Mouse (Mus musculus) midbrain, embryonic 11.5 days (tissue): ENCODE measurements around the gene Fam107b. TPM values are rescaled to one million over a fixed set of nuclear protein-coding genes. Genes with fewer than 3 reads are reported as not detected.

ENCODE experiments used
- ATAC-seq: fragments of 200-750 bp; cut with Nextera tagmentation; 2 replicates; pipeline ENCODE4 v1.8.0; 2017; ENCODE audit warnings: moderate TSS enrichment, moderate library complexity; ENCODE audit not compliant: low FRiP score
- DNase-seq: peaks from one replicate; pipeline ENCODE4 v3.0.0; 2015; ENCODE audit warnings: low spot score; ENCODE audit errors: missing footprints
- H3K27ac ChIP-seq: fragments of 300-500 bp; sonication (generic); 2 replicates; pipeline ENCODE4 v1.5.1; 2014; ENCODE audit warnings: low read depth, low read length
- H3K27me3 ChIP-seq: fragments of 300-500 bp; sonication (generic); 2 replicates; pipeline ENCODE4 v1.6.1; 2014; ENCODE audit warnings: mild to moderate bottlenecking, low read length, moderate library complexity, mixed read lengths; ENCODE audit not compliant: control insufficient read depth, insufficient read depth
- H3K36me3 ChIP-seq: fragments of 300-500 bp; sonication (generic); 2 replicates; pipeline ENCODE4 v1.6.1; 2014; ENCODE audit warnings: mild to moderate bottlenecking, low read length, moderate library complexity, mixed read lengths; ENCODE audit not compliant: control insufficient read depth, insufficient read depth
- H3K4me1 ChIP-seq: fragments of 300-500 bp; sonication (generic); 2 replicates; pipeline ENCODE4 v1.6.1; 2014; ENCODE audit warnings: low read length; ENCODE audit not compliant: control insufficient read depth, insufficient read depth
- H3K4me2 ChIP-seq: fragments of 300-500 bp; sonication (generic); 2 replicates; pipeline ENCODE4 v1.6.1; 2014; ENCODE audit warnings: mild to moderate bottlenecking, moderate library complexity
- H3K4me3 ChIP-seq: fragments of 300-500 bp; sonication (generic); 2 replicates; pipeline ENCODE4 v1.5.1; 2014; ENCODE audit warnings: low read depth, low read length
- H3K9ac ChIP-seq: fragments of 300-500 bp; sonication (generic); 2 replicates; pipeline ENCODE4 v1.6.1; 2014; ENCODE audit warnings: low read length
- H3K9me3 ChIP-seq: fragments of 300-500 bp; sonication (generic); 2 replicates; pipeline ENCODE4 v1.6.1; 2016; ENCODE audit warnings: low read length; ENCODE audit not compliant: control insufficient read depth
- WGBS: fragments of 180-500 bp; shearing (Covaris S2); extraction: QIAGEN DNeasy Blood & Tissue Kit; methylation state at CpG from one replicate; pipeline ENCODE4 v1.1.7; 2014; 5-methylcytosine and 5-hydroxymethylcytosine counted together
- polyA plus RNA-seq: library from polyadenylated mRNA; unstranded; fragments of >200 nt; fragmentation: Nextera tagmentation; extraction: Ambion mirVana; gene quantifications from 2 replicates; pipeline ENCODE4 v1.2.1, GENCODE M21; 2014

Gene Fam107b
- 60.4 and 65.7 TPM in 2 replicates for polyA plus RNA-seq

DNA sequence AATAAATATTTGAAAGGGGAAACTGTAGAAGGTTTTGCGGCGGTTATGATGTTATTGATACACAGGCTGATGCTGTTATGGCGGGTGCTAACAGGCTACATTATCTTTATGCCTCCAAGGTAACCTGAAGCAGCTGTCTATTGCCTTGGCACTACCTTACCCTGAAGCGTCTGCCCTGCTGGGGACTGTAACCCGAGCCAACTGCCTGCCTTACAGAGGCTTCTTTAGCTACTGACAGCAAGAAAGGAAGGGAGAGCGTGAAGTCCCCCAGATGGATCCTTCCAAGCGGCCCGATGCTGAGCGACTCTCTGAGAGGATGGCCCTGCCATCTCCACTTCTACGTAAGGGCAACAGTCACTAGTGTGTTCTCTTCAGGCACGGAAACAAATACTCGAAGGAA is at the start of gene Fam107b:
Fam107b (plus strand) TSS at position 303 of the 400 bp plus-strand sequence.
- no peaks in the 10 kb centered on the region for H3K4me1 ChIP-seq
- no peak within 1 kb of the TSS for H3K27ac ChIP-seq
- no peaks in the 10 kb centered on the region for H3K9me3 ChIP-seq
- ATAC-seq = no peak
- 75% methylated on average over 12 of the region's 12 CpGs for WGBS
- no peak within 1 kb of the TSS for H3K4me2 ChIP-seq
- no peaks in the 10 kb centered on the region for H3K27me3 ChIP-seq
- H3K4me3 ChIP-seq = no peak within 1 kb of the TSS
- H3K9ac ChIP-seq = no peak within 1 kb of the TSS
- no peaks in the 10 kb centered on the region for H3K36me3 ChIP-seq
- no peak for DNase-seq

DNA sequence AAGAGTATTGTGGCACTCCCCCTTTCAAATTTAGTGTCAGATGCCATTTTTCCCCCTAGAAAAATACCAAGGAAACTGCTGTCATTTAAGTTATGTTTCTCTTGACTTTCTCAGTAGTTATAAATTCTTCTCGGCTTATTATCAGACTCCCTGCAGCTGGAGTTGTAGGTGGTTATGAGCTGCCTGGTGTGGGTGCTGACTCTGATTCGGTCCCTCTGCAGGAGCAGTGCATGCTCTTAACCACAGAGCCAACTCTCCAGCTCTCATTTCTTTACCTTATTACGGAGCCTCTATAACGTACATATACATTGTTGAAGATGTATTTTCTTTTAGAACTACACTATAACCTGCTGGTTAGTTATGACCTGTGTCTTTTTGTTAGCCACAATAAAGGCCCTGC is 47.7 kb upstream of the Fam107b start:
- ATAC-seq (no peak), DNase-seq (peak; percentile 41)
- Histone ChIP-seq H3K9ac (no peak overlapping the region), H3K27me3 (no peaks in the 10 kb centered on the region), H3K36me3 (no peaks in the 10 kb centered on the region), H3K9me3 (no peaks in the 10 kb centered on the region), H3K4me2 (no peak overlapping the region), H3K4me3 (no peak overlapping the region), H3K4me1 (no peaks in the 10 kb centered on the region), H3K27ac (no peak overlapping the region)
- WGBS = 77% methylated on average over 4 of the region's 4 CpGs

DNA sequence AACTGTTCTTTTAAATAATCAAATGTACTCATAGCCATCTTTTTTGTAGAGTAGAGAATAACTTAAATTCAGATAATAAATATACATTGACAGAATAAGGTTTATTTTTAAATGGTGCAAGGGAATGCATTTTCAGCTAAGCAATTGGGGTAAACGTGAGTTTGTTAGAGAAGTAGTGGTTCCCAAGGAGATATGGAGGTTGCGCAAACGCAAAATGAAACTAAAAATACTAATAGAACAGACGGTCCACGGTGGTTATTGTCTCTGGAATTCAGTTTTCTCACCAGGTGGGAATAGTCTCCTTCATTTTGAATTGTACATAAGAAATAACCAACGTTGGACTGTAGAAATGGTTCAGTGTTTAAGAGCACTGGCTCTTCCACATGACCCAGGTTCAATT is 44.0 kb upstream of the Fam107b start:
- no peak overlapping the region for H3K4me3 ChIP-seq
- no peaks in the 10 kb centered on the region for H3K4me1 ChIP-seq
- H3K9me3 ChIP-seq = no peaks in the 10 kb centered on the region
- H3K9ac ChIP-seq = no peak overlapping the region
- H3K36me3 ChIP-seq = no peaks in the 10 kb centered on the region
- H3K27ac ChIP-seq = no peak overlapping the region
- ATAC-seq (no peak), DNase-seq (no peak)
- WGBS = 85% methylated on average over 6 of the region's 6 CpGs
- no peak overlapping the region for H3K4me2 ChIP-seq
- no peaks in the 10 kb centered on the region for H3K27me3 ChIP-seq

DNA sequence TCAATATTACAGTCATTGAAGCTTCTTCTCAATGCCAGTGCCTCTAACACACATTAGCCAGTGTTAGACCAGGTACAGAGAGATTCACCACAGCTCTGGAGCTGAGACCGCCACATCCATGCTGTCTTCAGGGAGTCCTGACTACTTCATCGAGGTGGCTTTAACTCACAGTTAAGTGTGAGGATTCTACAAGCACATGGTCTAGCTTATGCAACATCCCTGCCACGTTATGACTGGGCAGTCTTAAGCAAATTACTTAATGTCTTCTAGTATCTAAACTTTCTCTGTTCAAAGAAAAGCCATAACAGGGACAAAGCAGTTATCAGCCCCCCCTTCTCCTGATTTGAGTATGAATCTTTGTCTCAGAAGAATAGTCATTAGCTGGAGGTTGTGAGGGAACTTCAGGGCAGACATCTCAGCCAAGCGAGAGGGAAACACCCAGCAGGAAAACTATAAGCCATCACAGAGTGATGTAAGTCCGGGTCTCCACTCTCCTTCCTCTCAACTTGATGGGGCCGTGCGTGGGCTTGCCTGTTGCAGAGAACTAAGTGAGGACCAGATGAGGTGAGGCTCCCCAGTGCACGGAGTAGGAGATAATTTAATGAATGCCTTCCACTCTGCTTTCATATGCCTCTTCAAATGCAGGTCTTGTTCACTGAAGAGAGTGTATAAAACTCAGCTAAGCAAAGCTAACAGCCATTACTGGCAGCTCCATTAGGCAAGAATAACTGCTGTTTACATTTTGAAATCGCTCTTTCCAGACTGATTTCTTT is 28.8 kb upstream of the Fam107b start:
- Histone ChIP-seq H3K4me1 (no peaks in the 10 kb centered on the region), H3K4me2 (no peak overlapping the region), H3K36me3 (no peaks in the 10 kb centered on the region), H3K9me3 (no peaks in the 10 kb centered on the region), H3K9ac (no peak overlapping the region), H3K27ac (no peak overlapping the region), H3K27me3 (no peaks in the 10 kb centered on the region), H3K4me3 (no peak overlapping the region)
- ATAC-seq (no peak), DNase-seq (peak; percentile 62)
- WGBS = 77% methylated on average over 9 of the region's 9 CpGs

DNA sequence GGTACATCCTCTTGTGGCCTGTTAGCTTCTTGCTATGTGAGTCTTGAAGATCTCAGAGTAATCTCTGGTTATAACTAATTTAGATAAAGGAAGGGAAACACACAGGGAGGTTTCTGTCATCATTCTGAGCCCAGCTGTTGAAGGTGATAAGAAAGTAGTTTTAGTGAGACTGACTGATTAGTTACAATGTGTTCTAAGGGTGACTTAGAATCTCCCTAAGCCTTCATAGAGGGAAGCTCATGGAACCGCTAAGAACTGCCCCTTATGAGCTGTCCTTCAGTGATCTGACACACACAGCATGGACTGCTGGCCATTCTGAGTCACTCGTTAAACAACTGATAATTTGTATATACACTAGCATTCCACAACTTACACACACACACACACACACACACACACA is 24.2 kb upstream of the Fam107b start:
- H3K27ac ChIP-seq = no peak overlapping the region
- no peaks in the 10 kb centered on the region for H3K4me1 ChIP-seq
- H3K4me2 ChIP-seq = no peak overlapping the region
- H3K9me3 ChIP-seq = no peaks in the 10 kb centered on the region
- no peak overlapping the region for H3K4me3 ChIP-seq
- DNase-seq = no peak
- H3K36me3 ChIP-seq = no peaks in the 10 kb centered on the region
- H3K9ac ChIP-seq = no peak overlapping the region
- no peak for ATAC-seq
- H3K27me3 ChIP-seq = no peaks in the 10 kb centered on the region
- WGBS = 82% methylated on average over 2 of the region's 2 CpGs

DNA sequence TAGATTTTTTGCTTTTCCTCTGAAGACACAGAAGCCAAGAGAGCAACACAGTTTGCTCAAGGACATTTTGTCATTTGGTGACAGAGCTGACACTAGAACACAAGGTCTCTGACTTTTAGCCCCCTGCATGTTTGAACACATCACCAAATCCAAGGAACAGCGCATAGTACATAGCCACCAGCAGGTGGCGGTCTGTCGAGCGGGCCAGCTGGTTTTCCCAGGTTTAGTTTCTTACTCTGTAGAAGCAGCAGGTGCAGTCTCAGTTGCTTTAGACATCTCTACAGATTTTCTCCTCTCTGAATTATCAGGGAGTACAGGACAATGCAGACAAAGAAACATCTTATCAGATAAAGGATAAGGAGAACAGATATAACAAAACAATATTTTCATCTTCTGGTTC is 23.7 kb upstream of the Fam107b start:
- Histone ChIP-seq H3K9ac (no peak overlapping the region), H3K9me3 (no peaks in the 10 kb centered on the region), H3K36me3 (no peaks in the 10 kb centered on the region), H3K4me3 (no peak overlapping the region), H3K4me2 (no peak overlapping the region), H3K4me1 (no peaks in the 10 kb centered on the region), H3K27ac (no peak overlapping the region), H3K27me3 (no peaks in the 10 kb centered on the region)
- no peak for ATAC-seq
- WGBS = 2% methylated on average over 4 of the region's 4 CpGs
- DNase-seq = peak; percentile 90

DNA sequence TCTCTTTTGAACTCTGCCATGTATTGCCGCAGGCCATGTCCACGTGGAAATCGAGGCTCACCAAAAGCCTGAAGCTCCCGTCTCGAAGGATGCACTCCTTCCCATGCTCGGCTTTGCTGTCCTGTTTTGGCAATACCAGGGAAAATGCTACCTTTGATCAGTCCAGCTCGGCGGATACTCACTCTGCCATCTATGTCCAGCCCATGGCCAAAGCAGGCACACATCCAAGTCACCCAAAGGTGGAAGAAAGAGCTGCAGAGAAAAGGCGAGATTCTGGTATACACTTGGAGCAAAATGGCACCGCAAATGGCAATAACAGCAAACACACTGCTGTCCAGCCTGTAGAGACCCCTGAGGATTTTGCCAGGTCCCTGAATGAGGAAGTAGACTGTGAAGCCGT is 318 bp downstream of the Fam107b start:
- Histone ChIP-seq H3K4me2 (no peak overlapping the region), H3K4me1 (no peaks in the 10 kb centered on the region), H3K36me3 (no peaks in the 10 kb centered on the region), H3K9me3 (no peaks in the 10 kb centered on the region), H3K27me3 (no peaks in the 10 kb centered on the region), H3K4me3 (no peak overlapping the region), H3K9ac (no peak overlapping the region), H3K27ac (no peak overlapping the region)
- DNase-seq = no peak
- 92% methylated on average over 11 of the region's 11 CpGs for WGBS
- ATAC-seq = no peak

DNA sequence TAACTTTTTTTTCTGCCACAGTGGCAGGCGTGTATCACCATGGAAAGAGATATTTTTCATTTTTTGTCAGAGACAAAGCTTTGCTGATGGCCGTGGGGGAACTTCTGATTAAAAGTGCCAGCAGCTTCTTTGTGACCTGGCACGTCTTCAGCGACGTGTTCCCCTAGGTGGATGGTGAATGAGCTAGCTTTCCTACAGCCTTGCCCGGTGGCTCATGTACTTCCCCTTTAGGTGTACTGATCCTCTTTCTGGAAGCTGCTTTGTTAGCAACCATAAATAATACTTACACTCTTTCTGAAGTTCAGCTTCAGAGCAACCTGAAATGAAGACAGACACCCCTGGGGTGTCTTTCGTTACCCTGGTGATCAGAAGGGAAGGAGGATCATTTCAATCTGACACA is 3.6 kb downstream of the Fam107b start:
- no peaks in the 10 kb centered on the region for H3K9me3 ChIP-seq
- no peak overlapping the region for H3K9ac ChIP-seq
- no peak overlapping the region for H3K27ac ChIP-seq
- ATAC-seq = no peak
- H3K4me3 ChIP-seq = no peak overlapping the region
- DNase-seq = no peak
- no peaks in the 10 kb centered on the region for H3K27me3 ChIP-seq
- no peaks in the 10 kb centered on the region for H3K4me1 ChIP-seq
- H3K4me2 ChIP-seq = no peak overlapping the region
- WGBS = 85% methylated on average over 7 of the region's 7 CpGs
- no peaks in the 10 kb centered on the region for H3K36me3 ChIP-seq

DNA sequence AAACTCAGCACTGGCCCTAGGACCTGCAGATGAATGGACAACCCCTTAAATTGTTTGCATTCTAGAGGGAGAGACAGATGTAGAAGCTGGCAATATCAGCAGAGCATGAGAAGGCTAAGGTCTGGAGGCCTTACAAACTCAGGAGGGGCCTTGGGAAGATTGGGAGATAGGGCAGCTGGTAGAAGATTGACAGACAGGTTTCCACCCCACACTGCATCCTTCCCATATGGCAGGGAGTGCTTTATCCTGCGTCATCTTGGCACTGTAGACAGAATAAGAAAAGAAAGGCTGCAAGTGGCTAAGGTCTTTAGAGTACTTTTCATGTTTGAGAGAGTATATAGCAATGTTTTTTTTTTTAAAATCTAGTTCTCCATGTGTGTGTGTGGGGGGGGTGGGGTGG is 4.9 kb downstream of the Fam107b start:
- no peak overlapping the region for H3K4me3 ChIP-seq
- H3K36me3 ChIP-seq = no peaks in the 10 kb centered on the region
- DNase-seq (no peak), ATAC-seq (no peak)
- H3K27ac ChIP-seq = no peak overlapping the region
- H3K9ac ChIP-seq = no peak overlapping the region
- no peaks in the 10 kb centered on the region for H3K27me3 ChIP-seq
- no peak overlapping the region for H3K4me2 ChIP-seq
- 79% methylated on average over 1 of the region's 1 CpGs for WGBS
- H3K9me3 ChIP-seq = no peaks in the 10 kb centered on the region
- H3K4me1 ChIP-seq = no peaks in the 10 kb centered on the region
